Mouse (Mus musculus) cerebellum, adult 8-10 months (tissue): ENCODE measurements at regions not wholly inside any gene's neighbourhood (a gene's known extent, or its start where the extent isn't known, plus 50 kb on each side); places are given as distances from the start of the nearest gene placed in this dataset.
"Not testable (repeated sequence)": the region's sequence is repeated elsewhere in the genome, so short reads cannot be mapped to it uniquely, and the experiment has no call there.

Experiments
- DNase-seq: peaks from one replicate; pipeline ENCODE4 v3.0.0; 2022

DNA sequence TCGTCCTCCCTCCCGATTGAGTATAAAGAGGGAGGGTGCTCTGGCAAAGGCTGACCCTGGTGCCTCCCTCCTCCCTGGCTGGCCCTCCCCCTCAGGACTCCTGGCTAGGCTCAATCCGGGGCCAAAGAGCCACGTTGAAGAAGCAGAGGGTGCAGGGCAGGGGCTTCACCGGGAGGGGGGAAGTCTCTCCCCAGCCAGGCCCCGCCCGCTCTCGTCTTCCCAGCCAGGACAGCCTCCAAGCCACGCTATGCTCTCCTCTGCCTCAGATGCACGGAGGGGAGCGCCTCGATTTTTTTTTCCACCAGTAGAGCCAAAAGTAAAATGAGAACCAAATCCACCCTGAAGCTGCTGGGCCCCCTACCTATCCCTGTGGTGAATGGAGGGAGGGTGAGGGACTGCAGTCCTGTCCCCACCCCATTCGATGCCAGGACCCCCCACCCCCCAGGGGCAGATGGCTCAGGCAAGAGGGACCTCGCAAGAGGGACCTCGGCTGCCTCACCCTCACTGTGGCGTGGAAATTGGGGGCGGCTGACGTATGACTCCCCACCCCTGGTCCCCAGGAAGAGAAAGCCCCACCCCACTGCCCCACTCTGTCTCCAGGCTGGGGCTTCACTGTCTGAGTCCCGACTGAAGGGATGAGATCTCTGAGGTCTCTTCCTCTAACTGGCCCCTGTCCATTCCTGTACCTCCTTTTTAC lies 53.2 kb upstream of the Col1a1 start:
- no peak for DNase-seq

DNA sequence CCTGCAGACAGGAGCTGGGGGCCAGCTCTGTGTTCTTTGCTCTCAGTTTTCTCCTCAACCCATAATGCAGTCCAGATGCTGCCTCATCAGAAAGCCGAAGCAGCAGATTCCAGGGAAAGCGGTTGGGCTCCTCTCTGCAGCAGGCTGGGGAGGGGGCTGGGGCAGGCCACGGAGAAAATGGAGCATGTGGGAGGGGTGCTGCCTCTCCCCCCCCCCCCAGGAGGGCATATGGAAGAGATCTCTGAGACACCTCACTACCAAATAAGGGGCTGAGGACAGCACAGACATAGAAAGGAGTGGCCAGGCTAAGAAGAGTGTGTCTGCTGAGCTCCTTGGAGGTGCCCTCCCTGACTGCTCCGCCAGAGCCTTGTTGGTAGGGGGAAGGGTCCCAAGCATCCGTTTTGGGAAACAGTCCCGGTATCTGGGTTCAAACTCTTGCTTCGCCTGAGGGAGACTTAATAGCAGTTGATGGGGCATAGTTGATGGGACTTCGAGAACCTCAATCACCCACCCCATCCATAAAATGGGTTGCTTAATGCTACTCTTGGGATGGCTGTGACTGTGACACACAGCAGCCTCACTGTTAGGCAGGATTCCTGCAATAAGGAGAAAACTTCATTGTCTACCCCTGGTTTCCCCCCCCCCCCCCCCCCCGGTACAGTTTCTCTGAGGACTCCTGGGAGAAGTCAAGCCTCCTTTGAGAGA lies 53.9 kb upstream of the Col1a1 start:
- no peak for DNase-seq

GRCm38 (mm10) chr11:94880896-94881840 lies 54.9 kb upstream of the Col1a1 start:
- no peak for DNase-seq

DNA sequence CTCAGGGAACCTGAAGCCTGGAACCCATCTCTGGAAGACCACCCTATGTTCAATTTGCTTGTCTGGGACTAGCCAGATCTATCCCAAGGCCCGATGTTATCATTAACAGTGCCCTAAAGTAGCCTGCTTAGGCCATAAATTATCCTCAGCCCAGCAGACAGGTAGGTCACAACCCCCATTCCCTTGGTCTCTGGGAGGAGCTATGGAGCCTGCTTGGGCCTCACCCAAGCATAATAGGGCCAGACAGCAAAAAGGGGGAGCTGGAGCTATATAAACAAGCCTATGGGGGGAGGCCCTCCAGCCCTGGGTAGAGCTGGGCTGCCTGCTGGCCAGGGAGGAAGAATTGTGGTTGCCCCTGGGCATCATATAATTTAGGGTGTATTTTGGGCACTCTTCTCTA lies 59.3 kb upstream of the Col1a1 start:
- no peak for DNase-seq

DNA sequence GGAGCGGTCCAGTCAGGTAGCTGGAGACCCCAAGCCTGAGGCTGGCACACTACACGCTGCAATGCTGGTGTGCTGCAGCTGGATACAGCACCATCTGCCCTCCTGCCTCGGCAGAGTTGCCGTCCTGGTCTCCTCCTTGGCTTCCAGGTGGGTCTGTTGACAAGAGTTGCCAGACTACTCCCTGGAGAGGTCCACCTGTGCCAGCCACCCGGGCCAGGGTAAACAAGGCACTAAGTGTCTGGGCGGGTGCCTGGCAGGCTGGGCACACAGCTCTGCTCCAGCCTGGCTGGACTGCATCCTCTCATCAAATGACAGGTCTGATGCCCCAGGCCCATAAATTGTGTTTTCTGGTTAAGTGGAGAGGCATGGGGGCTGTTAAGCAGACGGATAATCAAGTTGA lies 61.0 kb upstream of the Col1a1 start:
- no peak for DNase-seq

- DNase-seq = no peak
Measured at GRCm38 (mm10) chr11:94874155-94874561, 61.9 kb upstream of the Col1a1 start.

DNA sequence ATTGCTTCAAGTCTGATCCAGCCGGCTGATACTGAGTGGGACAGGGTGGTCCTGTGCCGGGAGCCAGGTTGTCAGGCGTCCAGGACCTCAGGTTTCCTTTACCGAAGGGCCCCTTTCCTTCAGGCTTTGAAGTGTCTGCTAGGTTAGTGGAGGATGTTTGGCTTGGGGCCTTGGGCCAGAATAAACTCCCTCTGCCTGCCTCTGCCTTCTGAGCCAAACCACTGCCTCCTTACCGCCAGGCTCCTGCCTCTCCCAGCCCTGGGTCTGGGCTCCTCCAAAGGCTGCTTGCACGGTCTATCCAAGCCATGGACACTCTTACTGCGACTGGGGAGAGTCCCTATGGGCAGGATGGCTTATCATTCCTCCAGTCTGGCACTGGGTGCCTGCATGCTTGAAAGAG lies 62.3 kb upstream of the Col1a1 start:
- no peak for DNase-seq

DNA sequence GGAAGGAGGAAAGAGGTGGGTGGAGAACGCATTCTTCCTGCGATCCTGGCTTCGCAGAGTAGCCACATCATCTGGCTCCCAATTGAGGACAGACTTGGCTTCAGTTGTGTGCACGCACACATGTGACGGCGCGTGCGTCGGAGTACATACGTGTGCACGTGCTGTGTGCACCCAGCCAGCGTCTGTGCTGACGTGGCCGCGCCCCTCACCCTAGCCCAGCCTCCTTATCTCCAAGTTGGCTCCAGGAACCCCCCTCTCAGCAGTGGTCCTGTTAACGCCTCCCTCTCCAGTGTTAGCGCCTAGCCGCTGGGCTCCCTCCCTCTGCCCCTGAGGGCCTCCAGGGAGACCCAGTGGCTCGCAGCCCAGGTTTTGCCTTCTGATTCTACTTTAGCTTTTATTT lies 63.1 kb upstream of the Col1a1 start:
- DNase-seq = no peak

GRCm38 (mm10) chr11:94870341-94870740 lies 65.7 kb upstream of the Col1a1 start:
- peak; percentile 34 for DNase-seq

- DNase-seq = not testable (repeated sequence)
Measured at GRCm38 (mm10) chr11:94869866-94870265, 66.2 kb upstream of the Col1a1 start.

GRCm38 (mm10) chr11:94866176-94866967 lies 69.7 kb upstream of the Col1a1 start:
- DNase-seq = peak; percentile 79

DNA sequence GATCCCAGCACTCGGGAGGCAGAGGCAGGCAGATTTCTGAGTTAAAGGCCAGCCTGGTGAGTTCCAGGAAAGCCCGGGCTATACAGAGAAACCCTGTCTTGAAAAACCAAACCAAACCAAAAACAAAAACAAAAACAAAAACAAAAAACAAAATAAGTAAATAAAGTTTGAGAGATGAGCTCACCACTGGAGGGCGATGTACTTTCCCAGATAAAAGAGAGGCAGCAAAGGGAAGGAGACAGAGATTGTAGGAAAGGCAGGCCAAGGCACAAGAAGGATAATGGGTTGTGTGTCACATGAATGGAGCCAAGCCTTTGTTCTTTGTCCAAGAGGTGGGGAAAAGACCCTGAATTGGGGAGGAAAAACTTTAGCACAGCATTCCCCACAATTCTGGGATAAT lies 67.6 kb upstream of the Tmem92 start:
- DNase-seq = no peak

- no peak for DNase-seq
Measured at GRCm38 (mm10) chr11:94839133-94839532, 56.6 kb upstream of the Tmem92 start.

DNA sequence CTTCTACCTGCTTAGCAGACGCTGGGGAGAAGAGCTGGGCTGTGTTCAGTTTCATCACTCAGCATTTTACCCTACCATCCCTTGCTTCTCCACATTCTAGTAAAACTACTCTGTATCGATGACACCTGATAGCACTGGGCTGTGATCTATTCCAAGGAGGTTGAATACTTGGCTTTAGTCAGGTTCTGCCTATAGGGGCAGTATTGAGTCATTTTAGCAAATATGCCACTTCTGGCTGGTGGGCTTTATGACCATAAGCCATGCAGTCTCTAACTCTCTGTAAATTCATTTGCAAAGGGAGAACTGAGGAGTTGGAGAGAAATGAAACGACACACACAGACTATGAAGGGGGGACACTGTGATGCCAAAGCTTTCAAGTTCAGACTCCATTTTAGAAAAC lies 55.6 kb upstream of the Tmem92 start:
- DNase-seq = no peak

- DNase-seq = no peak
Measured at GRCm38 (mm10) chr11:94836347-94836746, 53.8 kb upstream of the Tmem92 start.

GRCm38 (mm10) chr11:94832246-94832985 lies 49.9 kb upstream of the Tmem92 start:
- DNase-seq = peak; percentile 38
